Mouse (Mus musculus): Measurements from ENCODE around the gene Ift80. TPM values are rescaled to one million over a fixed set of nuclear protein-coding genes. Genes with fewer than 3 reads are reported as not detected.

Ift80 gene
- total RNA-seq, 1 experiment = 9.9 TPM

- in situ Hi-C loops (cut with MboI; ENCODE audit: low sequenced_read_pairs in 2 of 2, unreplicated experiment in 2 of 2) = no loop called here
- no peak overlapping the region for H3K27ac ChIP-seq (ENCODE audit: insufficient read depth, low read depth, low read length, poor library complexity, severe bottlenecking)
- TF ChIP-seq ZNF384 (IDR thresholded peaks at IDR 0.05; ENCODE audit: low read depth, low read length) (no peak), CHD2 (IDR thresholded peaks at IDR 0.05; ENCODE audit: low read depth, low read length) (no peak), ZC3H11A (IDR thresholded peaks at IDR 0.05; ENCODE audit: borderline replicate concordance, low read depth, low read length) (no peak), MAFK (IDR thresholded peaks at IDR 0.05; ENCODE audit: insufficient read depth, low read depth, low read length) (no peak), HCFC1 (IDR thresholded peaks at IDR 0.05; ENCODE audit: borderline replicate concordance, insufficient read depth, low read length) (no peak)
- DNase-seq (ENCODE audit: low read depth, low spot score) = no peak
- no peak overlapping the region for H3K9ac ChIP-seq (ENCODE audit: insufficient read depth, low read depth, low read length, poor library complexity, severe bottlenecking)
- no peaks in the 10 kb centered on the region for H3K4me1 ChIP-seq (ENCODE audit: control insufficient read depth in 2 of 2, insufficient read depth in 2 of 2, low read length in 2 of 2, poor library complexity in 1 of 2)
- no peaks in the 10 kb centered on the region for H3K9me3 ChIP-seq (ENCODE audit: control insufficient read depth, insufficient read depth, low read depth, low read length)
- H3K36me3 ChIP-seq (ENCODE audit: control insufficient read depth, insufficient read depth, low read length, poor library complexity, severe bottlenecking) = no peaks in the 10 kb centered on the region
- H3K4me3 ChIP-seq (ENCODE audit: insufficient read depth in 1 of 2, low read depth in 1 of 2, low read length in 2 of 2, poor library complexity in 1 of 2, severe bottlenecking in 1 of 2) = no peak overlapping the region
Measured at GRCm38 (mm10) chr3:68986550-68986949, 17.8 kb downstream of the Ift80 start.

- Histone ChIP-seq H3K9me3 (ENCODE audit: control insufficient read depth, insufficient read depth, low read depth, low read length) (no peaks in the 10 kb centered on the region), H3K36me3 (ENCODE audit: control insufficient read depth, insufficient read depth, low read length, poor library complexity, severe bottlenecking) (no peaks in the 10 kb centered on the region), H3K27ac (ENCODE audit: insufficient read depth, low read depth, low read length, poor library complexity, severe bottlenecking) (no peak overlapping the region), H3K4me1 (ENCODE audit: control insufficient read depth in 2 of 2, insufficient read depth in 2 of 2, low read length in 2 of 2, poor library complexity in 1 of 2) (peaks cover 4% of the 10 kb centered on the region in 2 experiments; a peak in 2 of 4 replicates), H3K4me3 (ENCODE audit: insufficient read depth in 1 of 2, low read depth in 1 of 2, low read length in 2 of 2, poor library complexity in 1 of 2, severe bottlenecking in 1 of 2) (no peak overlapping the region), H3K9ac (ENCODE audit: insufficient read depth, low read depth, low read length, poor library complexity, severe bottlenecking) (no peak overlapping the region)
- in situ Hi-C loops (cut with MboI; ENCODE audit: low sequenced_read_pairs in 2 of 2, unreplicated experiment in 2 of 2) = no loop called here
- DNase-seq (ENCODE audit: low read depth, low spot score) = no peak
- no peak for TF ChIP-seq ZNF384 (IDR thresholded peaks at IDR 0.05; ENCODE audit: low read depth, low read length)
- TF ChIP-seq ZC3H11A (IDR thresholded peaks at IDR 0.05; ENCODE audit: borderline replicate concordance, low read depth, low read length) = no peak
- no peak for TF ChIP-seq CHD2 (IDR thresholded peaks at IDR 0.05; ENCODE audit: low read depth, low read length)
- no peak for TF ChIP-seq HCFC1 (IDR thresholded peaks at IDR 0.05; ENCODE audit: borderline replicate concordance, insufficient read depth, low read length)
- TF ChIP-seq MAFK (IDR thresholded peaks at IDR 0.05; ENCODE audit: insufficient read depth, low read depth, low read length) = no peak
Measured at GRCm38 (mm10) chr3:68980898-68981297, 23.5 kb downstream of the Ift80 start.

- TF ChIP-seq ZNF384 (IDR thresholded peaks at IDR 0.05; ENCODE audit: low read depth, low read length) (no peak), CHD2 (IDR thresholded peaks at IDR 0.05; ENCODE audit: low read depth, low read length) (no peak), HCFC1 (IDR thresholded peaks at IDR 0.05; ENCODE audit: borderline replicate concordance, insufficient read depth, low read length) (no peak), ZC3H11A (IDR thresholded peaks at IDR 0.05; ENCODE audit: borderline replicate concordance, low read depth, low read length) (no peak), MAFK (IDR thresholded peaks at IDR 0.05; ENCODE audit: insufficient read depth, low read depth, low read length) (no peak)
- Histone ChIP-seq H3K27ac (ENCODE audit: insufficient read depth, low read depth, low read length, poor library complexity, severe bottlenecking) (no peak overlapping the region), H3K9me3 (ENCODE audit: control insufficient read depth, insufficient read depth, low read depth, low read length) (no peaks in the 10 kb centered on the region), H3K9ac (ENCODE audit: insufficient read depth, low read depth, low read length, poor library complexity, severe bottlenecking) (no peak overlapping the region), H3K4me1 (ENCODE audit: control insufficient read depth in 2 of 2, insufficient read depth in 2 of 2, low read length in 2 of 2, poor library complexity in 1 of 2) (peaks cover 4 to 6% of the 10 kb centered on the region in 2 experiments; a peak in 2 of 4 replicates), H3K4me3 (ENCODE audit: insufficient read depth in 1 of 2, low read depth in 1 of 2, low read length in 2 of 2, poor library complexity in 1 of 2, severe bottlenecking in 1 of 2) (no peak overlapping the region), H3K36me3 (ENCODE audit: control insufficient read depth, insufficient read depth, low read length, poor library complexity, severe bottlenecking) (no peaks in the 10 kb centered on the region)
- DNase-seq (ENCODE audit: low read depth, low spot score) = no peak
- in situ Hi-C loops (cut with MboI; ENCODE audit: low sequenced_read_pairs in 2 of 2, unreplicated experiment in 2 of 2) = no loop called here
Measured at GRCm38 (mm10) chr3:68979187-68979586, 25.2 kb downstream of the Ift80 start.

GRCm38 (mm10) chr3:68977696-68978095 is 26.7 kb downstream of the Ift80 start:
- in situ Hi-C loops (cut with MboI; ENCODE audit: low sequenced_read_pairs in 2 of 2, unreplicated experiment in 2 of 2) = no loop called here
- peaks cover 4 to 6% of the 10 kb centered on the region in 2 experiments; a peak in 2 of 4 replicates for H3K4me1 ChIP-seq (ENCODE audit: control insufficient read depth in 2 of 2, insufficient read depth in 2 of 2, low read length in 2 of 2, poor library complexity in 1 of 2)
- no peak overlapping the region for H3K9ac ChIP-seq (ENCODE audit: insufficient read depth, low read depth, low read length, poor library complexity, severe bottlenecking)
- no peak overlapping the region for H3K4me3 ChIP-seq (ENCODE audit: insufficient read depth in 1 of 2, low read depth in 1 of 2, low read length in 2 of 2, poor library complexity in 1 of 2, severe bottlenecking in 1 of 2)
- no peak for TF ChIP-seq ZNF384 (IDR thresholded peaks at IDR 0.05; ENCODE audit: low read depth, low read length)
- no peak for TF ChIP-seq CHD2 (IDR thresholded peaks at IDR 0.05; ENCODE audit: low read depth, low read length)
- TF ChIP-seq HCFC1 (IDR thresholded peaks at IDR 0.05; ENCODE audit: borderline replicate concordance, insufficient read depth, low read length) = no peak
- no peak for TF ChIP-seq MAFK (IDR thresholded peaks at IDR 0.05; ENCODE audit: insufficient read depth, low read depth, low read length)
- TF ChIP-seq ZC3H11A (IDR thresholded peaks at IDR 0.05; ENCODE audit: borderline replicate concordance, low read depth, low read length) = no peak
- H3K27ac ChIP-seq (ENCODE audit: insufficient read depth, low read depth, low read length, poor library complexity, severe bottlenecking) = no peak overlapping the region
- no peaks in the 10 kb centered on the region for H3K36me3 ChIP-seq (ENCODE audit: control insufficient read depth, insufficient read depth, low read length, poor library complexity, severe bottlenecking)
- H3K9me3 ChIP-seq (ENCODE audit: control insufficient read depth, insufficient read depth, low read depth, low read length) = no peaks in the 10 kb centered on the region
- no peak for DNase-seq (ENCODE audit: low read depth, low spot score)

All from ES-E14 (cell line).